Comparison of ENCODE assay signal across 21 mouse cellular contexts in genomic region chr7:74975986-74976385, GRCm38 (mm10).
"Had no signal": no experiment of that assay in that cellular context is flagged by ENCODE, and none has a peak within 500 bp of the region (broad histone marks: within the 10 kb centered on the region; RNA-seq: fewer than 3 reads in every experiment).

No protein-coding gene starts in this region.

- ATAC-seq: liver, postnatal 0 days; lung, postnatal 0 days; midbrain, embryonic 16.5 days had no signal

- H3K4me2 ChIP-seq: liver, embryonic 15.5 days; lung, embryonic 15.5 days; midbrain, embryonic 12.5 days; neural tube, embryonic 13.5 days; neural tube, embryonic 15.5 days had no signal

- H3K9ac ChIP-seq: liver, embryonic 15.5 days; liver, postnatal 0 days; lung, embryonic 15.5 days; midbrain, embryonic 12.5 days; neural tube, embryonic 13.5 days; neural tube, embryonic 15.5 days had no signal

- H3K27ac ChIP-seq: liver, embryonic 15.5 days; lung, embryonic 15.5 days; macrophage; midbrain, embryonic 10.5 days; midbrain, embryonic 12.5 days; neural tube, embryonic 13.5 days; neural tube, embryonic 15.5 days had no signal

- H3K36me3 ChIP-seq: liver, embryonic 15.5 days; lung, embryonic 15.5 days; midbrain, embryonic 10.5 days; midbrain, embryonic 12.5 days; neural tube, embryonic 13.5 days; neural tube, embryonic 15.5 days had no signal

- H3K4me1 ChIP-seq: liver, embryonic 15.5 days; lung, embryonic 15.5 days; midbrain, embryonic 10.5 days; midbrain, embryonic 12.5 days; neural tube, embryonic 13.5 days; neural tube, embryonic 15.5 days had no signal

- H3K27me3 ChIP-seq: liver, embryonic 15.5 days; lung, embryonic 15.5 days; midbrain, embryonic 12.5 days; neural tube, embryonic 13.5 days; neural tube, embryonic 15.5 days had no signal

- DNase-seq: liver, postnatal 0 days; lung, adult 2 months; lung, postnatal 14 days; lung, postnatal 36 days; midbrain, embryonic 14.5 days; right cerebral cortex, adult 18-20 months; right cerebral cortex, postnatal 25 days; right cerebral cortex, postnatal 4 days; spleen, adult 18-20 months; thymus, adult 2 months; thymus, postnatal 36 days had no signal

- H3K9me3 ChIP-seq: liver, embryonic 15.5 days; lung, embryonic 15.5 days; midbrain, embryonic 10.5 days; midbrain, embryonic 12.5 days; neural tube, embryonic 13.5 days; neural tube, embryonic 15.5 days had no signal

- H3K4me3 ChIP-seq: liver, embryonic 15.5 days; lung, embryonic 15.5 days; midbrain, embryonic 10.5 days; midbrain, embryonic 12.5 days; myocyte; neural tube, embryonic 13.5 days; neural tube, embryonic 15.5 days had no signal
